Mouse (Mus musculus): ENCODE results near the gene Olfr993.

Olfr993 gene

DNA sequence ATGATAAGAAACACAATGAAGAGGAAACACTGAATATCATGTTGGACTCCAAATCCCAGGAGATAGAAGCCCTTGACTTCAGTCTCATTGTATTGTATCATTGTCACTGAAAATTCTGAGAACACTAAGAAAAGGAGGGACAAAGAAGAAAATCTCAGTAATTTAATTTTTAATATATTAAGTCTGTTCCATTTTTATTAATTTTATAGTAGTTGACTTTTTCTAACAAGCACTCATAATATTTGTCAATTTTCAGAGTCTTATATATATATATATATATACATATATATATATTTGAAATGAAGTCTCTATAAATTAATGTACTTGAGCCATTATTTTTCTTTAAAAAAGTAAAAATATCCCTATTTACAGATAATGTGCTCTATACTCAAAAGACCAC lies at the start of gene Olfr993:
Gene Olfr993, minus strand, starts transcription at position 101 of the 400 bp plus-strand sequence.
- Histone ChIP-seq H3K36me3 (ENCODE audit: control insufficient read depth, insufficient read depth, low read length, poor library complexity, severe bottlenecking) (no peaks in the 10 kb centered on the region), H3K27me3 (ENCODE audit: control insufficient read depth, insufficient read depth, low read length, poor library complexity, severe bottlenecking) (no peaks in the 10 kb centered on the region)
- DNase-seq (ENCODE audit: low read depth, low spot score) = no peak

GRCm38 (mm10) chr2:85443539-85443938 lies 28.9 kb upstream of the Olfr993 start, which contains the start of gene Olfr995:
TSS of gene Olfr995 (minus strand) at chr2:85443639.
- H3K27me3 ChIP-seq (ENCODE audit: control insufficient read depth, insufficient read depth, low read length, poor library complexity, severe bottlenecking) = no peaks in the 10 kb centered on the region
- DNase-seq (ENCODE audit: low read depth, low spot score) = no peak
- H3K36me3 ChIP-seq (ENCODE audit: control insufficient read depth, insufficient read depth, low read length, poor library complexity, severe bottlenecking) = no peaks in the 10 kb centered on the region

GRCm38 (mm10) chr2:85442546-85442945 lies 27.9 kb upstream of the Olfr993 start:
- no peaks in the 10 kb centered on the region for H3K27me3 ChIP-seq (ENCODE audit: control insufficient read depth, insufficient read depth, low read length, poor library complexity, severe bottlenecking)
- no peaks in the 10 kb centered on the region for H3K36me3 ChIP-seq (ENCODE audit: control insufficient read depth, insufficient read depth, low read length, poor library complexity, severe bottlenecking)
- DNase-seq (ENCODE audit: low read depth, low spot score) = no peak

GRCm38 (mm10) chr2:85436351-85436750 lies 21.7 kb upstream of the Olfr993 start, which contains the start of gene Olfr994:
TSS of gene Olfr994 (minus strand) at chr2:85436451.
- no peak for DNase-seq (ENCODE audit: low read depth, low spot score)
- Histone ChIP-seq H3K27me3 (ENCODE audit: control insufficient read depth, insufficient read depth, low read length, poor library complexity, severe bottlenecking) (no peaks in the 10 kb centered on the region), H3K36me3 (ENCODE audit: control insufficient read depth, insufficient read depth, low read length, poor library complexity, severe bottlenecking) (no peaks in the 10 kb centered on the region)

DNA sequence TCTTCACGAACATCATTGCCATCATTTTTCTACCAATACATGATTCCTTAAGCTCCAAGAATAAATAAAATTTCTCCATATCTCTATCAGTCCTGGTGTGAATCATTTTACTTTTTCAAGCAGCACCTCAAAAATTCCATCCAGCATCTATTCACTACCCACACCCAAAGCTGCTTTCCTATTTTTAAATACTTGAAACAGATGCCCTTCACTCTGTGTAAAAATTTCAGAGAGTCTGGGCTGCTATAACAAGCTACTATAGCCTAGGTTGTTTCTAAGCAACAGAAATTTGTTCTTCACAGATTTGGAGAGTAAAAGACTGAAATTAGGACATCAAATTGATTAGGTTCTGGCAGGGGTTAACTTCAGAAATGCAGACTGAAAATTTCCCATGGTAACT lies 11.2 kb upstream of the Olfr993 start:
- H3K27me3 ChIP-seq (ENCODE audit: control insufficient read depth, insufficient read depth, low read length, poor library complexity, severe bottlenecking) = no peaks in the 10 kb centered on the region
- DNase-seq (ENCODE audit: low read depth, low spot score) = no peak
- H3K36me3 ChIP-seq (ENCODE audit: control insufficient read depth, insufficient read depth, low read length, poor library complexity, severe bottlenecking) = no peaks in the 10 kb centered on the region

GRCm38 (mm10) chr2:85409369-85409768 lies 5.3 kb downstream of the Olfr993 start, which contains the start of gene Olfr992:
TSS of gene Olfr992 (minus strand) at chr2:85409469.
- DNase-seq (ENCODE audit: low read depth, low spot score) = no peak
- no peaks in the 10 kb centered on the region for H3K27me3 ChIP-seq (ENCODE audit: control insufficient read depth, insufficient read depth, low read length, poor library complexity, severe bottlenecking)
- H3K36me3 ChIP-seq (ENCODE audit: control insufficient read depth, insufficient read depth, low read length, poor library complexity, severe bottlenecking) = no peaks in the 10 kb centered on the region
